Mouse (Mus musculus): ENCODE measurements at regions not wholly inside any gene's neighbourhood (a gene's known extent, or its start where the extent isn't known, plus 50 kb on each side); places are given as distances from the start of the nearest gene placed in this dataset.

GRCm38 (mm10) chr2:179390924-179391461, 51.2 kb upstream of the Cdh4 start:
- DNase-seq: no peak

All from cerebellum, adult 9-10 months (tissue).